Mouse (Mus musculus) cerebellum, postnatal 25 days (tissue): ENCODE measurements around the gene Kng2.
"Not testable (repeated sequence)": the region's sequence is repeated elsewhere in the genome, so short reads cannot be mapped to it uniquely, and the experiment has no call there.

Experiments used
- DNase-seq, 2 experiments: peaks; one replicate each; pipeline ENCODE4 v3.0.0; 2021; ENCODE audit warnings: mixed read lengths in 2 of 2

Gene Kng2

GRCm38 (mm10) chr16:23028966-23029600 is at the start of gene Kng2:
Gene Kng2, minus strand, starts transcription at chr16:23029482.
- DNase-seq = not testable (repeated sequence)

- not testable (repeated sequence) for DNase-seq
Measured at GRCm38 (mm10) chr16:23077516-23077915, 48.2 kb upstream of the Kng2 start.

- DNase-seq = not testable (repeated sequence)
Measured at GRCm38 (mm10) chr16:23060781-23061325, 31.6 kb upstream of the Kng2 start.

GRCm38 (mm10) chr16:23059630-23060029 is 30.3 kb upstream of the Kng2 start:
- DNase-seq = not testable (repeated sequence)

- not testable (repeated sequence) for DNase-seq
Measured at GRCm38 (mm10) chr16:23057668-23058447, 28.6 kb upstream of the Kng2 start, which contains the start of gene Kng1. Gene Kng1, plus strand, starts transcription at chr16:23057865.

- peak in 1 of 2 experiments; percentile 5 for DNase-seq
Measured at GRCm38 (mm10) chr16:23046319-23046718, 17.0 kb upstream of the Kng2 start.

GRCm38 (mm10) chr16:23040876-23041275 is 11.6 kb upstream of the Kng2 start:
- DNase-seq = no peak

GRCm38 (mm10) chr16:23039281-23039680 is 10.0 kb upstream of the Kng2 start:
- no peak for DNase-seq

GRCm38 (mm10) chr16:23037744-23038143 is 8.5 kb upstream of the Kng2 start:
- DNase-seq = no peak

- DNase-seq = no peak
Measured at GRCm38 (mm10) chr16:23033673-23034072, 4.4 kb upstream of the Kng2 start.

GRCm38 (mm10) chr16:23030673-23031435 is 1.6 kb upstream of the Kng2 start:
- no peak for DNase-seq

GRCm38 (mm10) chr16:23027341-23027740 is 1.9 kb downstream of the Kng2 start:
- DNase-seq = not testable (repeated sequence)

GRCm38 (mm10) chr16:23026582-23026981 is 2.7 kb downstream of the Kng2 start:
- DNase-seq = no peak

GRCm38 (mm10) chr16:23025111-23025510 is 4.2 kb downstream of the Kng2 start:
- no peak for DNase-seq

GRCm38 (mm10) chr16:23020571-23020970 is 8.7 kb downstream of the Kng2 start:
- DNase-seq = not testable (repeated sequence)

- not testable (repeated sequence) for DNase-seq
Measured at GRCm38 (mm10) chr16:23014645-23015044, 14.6 kb downstream of the Kng2 start.

- not testable (repeated sequence) for DNase-seq
Measured at GRCm38 (mm10) chr16:23013786-23014185, 15.5 kb downstream of the Kng2 start.

GRCm38 (mm10) chr16:22996951-22997350 is 32.3 kb downstream of the Kng2 start:
- not testable (repeated sequence) for DNase-seq

GRCm38 (mm10) chr16:22967383-22968030 is 61.8 kb downstream of the Kng2 start:
- DNase-seq = no peak

GRCm38 (mm10) chr16:22963293-22963692 is 66.0 kb downstream of the Kng2 start:
- no peak for DNase-seq

GRCm38 (mm10) chr16:22962256-22962655 is 67.0 kb downstream of the Kng2 start:
- no peak for DNase-seq

- DNase-seq = no peak
Measured at GRCm38 (mm10) chr16:22961073-22961472, 68.2 kb downstream of the Kng2 start.
